Mouse (Mus musculus) liver, embryonic 14.5 days (tissue): ENCODE results near the gene Myo10. TPM values are rescaled to one million over a fixed set of nuclear protein-coding genes. Genes with fewer than 3 reads are reported as not detected.

Experiments
- ATAC-seq: fragments of 200-750 bp; cut with Nextera tagmentation; 2 replicates; pipeline ENCODE4 v1.8.0; 2017; ENCODE audit warnings: moderate number of reproducible peaks, mild to moderate bottlenecking, moderate library complexity; ENCODE audit not compliant: insufficient read depth
- DNase-seq, 3 experiments: peaks; one replicate each; pipeline ENCODE4 v3.0.0-alpha.2; 2012 to 2013; ENCODE audit warnings: low read depth in 3 of 3, low spot score in 3 of 3
- H3K27ac ChIP-seq: fragments of 300-500 bp; sonication (generic); 2 replicates; pipeline ENCODE4 v1.5.1; 2014; ENCODE audit warnings: moderate library complexity, mild to moderate bottlenecking, control low read depth, inconsistent platforms
- H3K27me3 ChIP-seq: fragments of 300-500 bp; sonication (generic); 2 replicates; pipeline ENCODE4 v1.6.1; 2014; ENCODE audit warnings: mild to moderate bottlenecking, low read length, moderate library complexity; ENCODE audit not compliant: control insufficient read depth, insufficient read depth
- H3K36me3 ChIP-seq: fragments of 300-500 bp; sonication (generic); replicated peaks from 2 replicates; pipeline ENCODE4 v1.6.1; 2014; ENCODE audit warnings: low read depth; ENCODE audit not compliant: control insufficient read depth, insufficient read depth
- H3K4me1 ChIP-seq, 2 experiments: fragments of 200-500 bp in 1 of 2; fragments of 300-500 bp in 1 of 2; sonication (generic) in 1 of 2; replicated peaks; 2 replicates each; pipeline ENCODE4 v1.6.1; 2012 to 2014; ENCODE audit warnings: antibody characterized with exemption in 1 of 2, inconsistent platforms in 1 of 2, low read length in 1 of 2; ENCODE audit not compliant: control insufficient read depth in 2 of 2, insufficient read depth in 2 of 2
- H3K4me2 ChIP-seq: fragments of 300-500 bp; sonication (generic); 2 replicates; pipeline ENCODE4 v1.6.1; 2014; ENCODE audit warnings: low read depth, mild to moderate bottlenecking, control low read depth, moderate library complexity
- H3K4me3 ChIP-seq, 2 experiments: fragments of 200-500 bp in 1 of 2; fragments of 300-500 bp in 1 of 2; sonication (generic) in 1 of 2; 2 replicates each; pipeline ENCODE4 v1.5.1; 2012 to 2014; ENCODE audit warnings: low read depth in 2 of 2, low read length in 2 of 2, mild to moderate bottlenecking in 2 of 2, control low read depth in 1 of 2, inconsistent platforms in 1 of 2, moderate library complexity in 1 of 2; ENCODE audit not compliant: insufficient read depth in 1 of 2
- H3K9ac ChIP-seq: fragments of 300-500 bp; sonication (generic); replicated peaks from 2 replicates; pipeline ENCODE4 v1.6.1; 2014; ENCODE audit warnings: mild to moderate bottlenecking, control low read depth, moderate library complexity
- H3K9me3 ChIP-seq: fragments of 300-500 bp; sonication (generic); 2 replicates; pipeline ENCODE4 v1.6.1; 2016; ENCODE audit warnings: low read length, mixed read lengths; ENCODE audit not compliant: control insufficient read depth
- CTCF ChIP-seq: IDR thresholded peaks from 2 replicates; pipeline ENCODE4 v1.5.1; 2016; ENCODE audit warnings: antibody characterized with exemption, low read depth, control low read depth
- EP300 ChIP-seq: IDR thresholded peaks from 2 replicates; pipeline ENCODE4 v1.6.1; 2016; ENCODE audit warnings: antibody characterized with exemption, low read depth
- WGBS: fragments of 180-500 bp; shearing (Covaris S2); extraction: QIAGEN DNeasy Blood & Tissue Kit; methylation state at CpG from one replicate; pipeline ENCODE4 v1.1.7; 2014; ENCODE audit not compliant: insufficient replicate concordance; 5-methylcytosine and 5-hydroxymethylcytosine counted together
- polyA plus RNA-seq, 2 experiments: library from polyadenylated mRNA; depleted of rRNA in 1 of 2; stranded (reverse) in 1 of 2; unstranded in 1 of 2; fragments of >200 nt; fragmentation: Nextera tagmentation in 1 of 2; extraction: Ambion mirVana in 1 of 2; gene quantifications; 2 replicates each; pipeline versions ENCODE4 v1.2.1 to v1.2.3; 2012 to 2014

Myo10 gene
- polyA plus RNA-seq (2012; rRNA removed): 1.8 and 2.9 TPM in 2 replicates
- polyA plus RNA-seq (2014; fragmentation: Nextera tagmentation; extraction: Ambion mirVana): 2.6 and 4.5 TPM in 2 replicates

- H3K9ac ChIP-seq: peak within 1 kb of the TSS; percentile 58
- under 1% methylated on average over 53 of the region's 53 CpGs for WGBS
- DNase-seq (peak; percentile 89 to 95 (median 91)), ATAC-seq (peak; percentile 89)
- H3K4me3 ChIP-seq: peak within 1 kb of the TSS; percentile 60 to 63
- H3K27me3 ChIP-seq: peaks cover 21% of the 10 kb centered on the region
- no peaks in the 10 kb centered on the region for H3K9me3 ChIP-seq
- H3K4me1 ChIP-seq: peaks cover 0 to 20% of the 10 kb centered on the region in 2 experiments; a peak in 2 of 4 replicates
- TF ChIP-seq EP300 (no peak), CTCF (0 out of 2 replicates have a peak, but pooled peaks have one; percentile 3)
- no peaks in the 10 kb centered on the region for H3K36me3 ChIP-seq
- peak within 1 kb of the TSS; percentile 78 for H3K4me2 ChIP-seq
- no peak within 1 kb of the TSS for H3K27ac ChIP-seq
These were observed at the start of gene Myo10 for GRCm38 (mm10) chr15:25622200-25622866. TSS of gene Myo10 (plus strand) at chr15:25622525.

- ATAC-seq: no peak
- Histone ChIP-seq H3K27ac (no peak overlapping the region), H3K36me3 (no peaks in the 10 kb centered on the region), H3K4me1 (peaks cover 0 to 10% of the 10 kb centered on the region in 2 experiments; a peak in 2 of 4 replicates), H3K9ac (no peak overlapping the region), H3K4me3 (no peak overlapping the region), H3K27me3 (no peaks in the 10 kb centered on the region), H3K9me3 (no peaks in the 10 kb centered on the region), H3K4me2 (no peak overlapping the region)
- WGBS: 3% methylated on average over 3 of the region's 3 CpGs
- DNase-seq: no peak
- TF ChIP-seq EP300 (no peak; the same call in 1 of the 2 replicates), CTCF (no peak)
These were observed 49.2 kb upstream of the Myo10 start for GRCm38 (mm10) chr15:25573113-25573512.

DNA sequence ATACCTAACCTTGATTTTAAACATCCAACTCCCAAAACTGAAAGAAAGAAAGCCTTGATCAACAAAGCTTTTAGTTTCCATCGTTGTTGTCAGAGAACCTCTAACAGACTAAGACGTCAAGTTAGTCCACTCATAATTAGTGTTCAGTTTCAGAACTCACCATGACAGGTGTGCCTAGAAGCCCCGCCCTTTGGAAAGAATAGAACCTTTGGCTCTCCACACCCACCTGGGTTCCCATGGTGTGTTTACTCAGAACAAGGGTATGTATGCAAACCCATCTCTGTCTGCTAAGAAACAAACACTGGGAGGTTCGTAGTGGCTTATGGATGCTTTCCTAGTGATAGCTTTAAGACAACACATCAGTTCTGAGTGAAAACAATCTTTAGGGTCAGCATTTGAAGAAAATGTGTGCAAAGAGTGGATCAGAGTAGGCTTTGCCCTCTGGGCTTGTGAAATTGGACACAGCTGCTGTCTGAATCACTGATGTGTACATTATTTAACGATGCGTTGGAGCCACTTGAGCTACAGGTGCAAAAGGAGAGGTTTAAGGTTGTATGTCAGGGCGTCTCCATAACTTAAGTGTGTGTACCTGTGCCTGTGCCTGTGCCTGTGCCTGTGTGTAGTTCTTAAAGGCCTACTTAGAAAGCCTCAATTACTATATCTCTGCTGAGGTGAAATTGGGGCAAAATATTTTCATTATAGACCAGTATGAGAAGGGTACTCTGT lies 48.3 kb upstream of the Myo10 start:
- Histone ChIP-seq H3K4me3 (no peak overlapping the region), H3K27me3 (no peaks in the 10 kb centered on the region), H3K36me3 (no peaks in the 10 kb centered on the region), H3K9ac (no peak overlapping the region), H3K4me1 (peaks cover 0 to 10% of the 10 kb centered on the region in 2 experiments; a peak in 2 of 4 replicates), H3K27ac (no peak overlapping the region), H3K4me2 (no peak overlapping the region), H3K9me3 (no peaks in the 10 kb centered on the region)
- DNase-seq (no peak), ATAC-seq (no peak)
- 67% methylated on average over 7 of the region's 7 CpGs for WGBS
- no peak for TF ChIP-seq CTCF
- no peak for TF ChIP-seq EP300

GRCm38 (mm10) chr15:25577327-25578051 lies 44.8 kb upstream of the Myo10 start:
- Histone ChIP-seq H3K4me3 (no peak overlapping the region), H3K9me3 (no peaks in the 10 kb centered on the region), H3K4me1 (peaks cover 0 to 5% of the 10 kb centered on the region in 2 experiments; a peak in 2 of 4 replicates), H3K27me3 (no peaks in the 10 kb centered on the region), H3K36me3 (no peaks in the 10 kb centered on the region), H3K4me2 (no peak overlapping the region), H3K9ac (no peak overlapping the region), H3K27ac (no peak overlapping the region)
- ATAC-seq (no peak), DNase-seq (no peak)
- 65% methylated on average over 8 of the region's 8 CpGs for WGBS
- TF ChIP-seq EP300 (no peak), CTCF (no peak)
